ENCODE assay signal across 20 mouse cellular contexts in the genomic region with DNA sequence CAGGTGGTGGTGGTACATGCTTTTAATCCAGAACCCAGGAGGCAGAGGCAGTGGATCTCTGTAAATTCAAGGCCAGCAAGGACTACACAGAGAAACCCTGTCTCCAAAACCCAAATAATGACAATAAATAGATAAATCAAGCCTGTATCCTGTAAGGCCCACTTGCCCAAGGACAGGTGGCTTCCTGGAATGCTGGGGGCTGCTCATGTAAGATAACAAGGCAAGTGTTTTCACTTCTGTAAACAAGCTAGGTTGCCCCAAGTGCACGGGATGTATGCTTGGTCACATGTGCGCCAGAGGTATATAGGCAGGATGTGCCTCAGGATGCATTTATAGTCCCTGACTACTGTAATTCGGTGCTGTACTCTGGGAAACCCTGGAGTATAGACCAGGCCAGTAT. TPM values are rescaled to one million over a fixed set of nuclear protein-coding genes. Genes with fewer than 3 reads are reported as not detected.
DNase-seq lines count a peak whose midpoint lies in the region; ATAC-seq lines count a peak whose summit lies in the region.
"Had no signal": no experiment of that assay in that cellular context is flagged by ENCODE, and none has a peak within 500 bp of the region (broad histone marks: within the 10 kb centered on the region; RNA-seq: fewer than 3 reads in every experiment).

No protein-coding gene starts in this region.

- no peak overlapping the region for H3K4me2 ChIP-seq in kidney, embryonic 14.5 days (replicated peaks; ENCODE audit: low read depth, low read length)
- no peak overlapping the region for H3K4me2 ChIP-seq in midbrain, embryonic 11.5 days
- H3K4me2 ChIP-seq in midbrain, embryonic 13.5 days (replicated peaks), result no peak overlapping the region
- no peak overlapping the region for H3K4me2 ChIP-seq in liver, embryonic 13.5 days
- H3K4me2 ChIP-seq: embryonic facial prominence, embryonic 12.5 days; heart, embryonic 13.5 days; hindbrain, embryonic 12.5 days had no signal

- H3K27me3 ChIP-seq in kidney, embryonic 14.5 days (ENCODE audit: control insufficient read depth, insufficient read depth, low read length), result no peaks in the 10 kb centered on the region
- no peaks in the 10 kb centered on the region for H3K27me3 ChIP-seq in midbrain, embryonic 11.5 days (ENCODE audit: control insufficient read depth, insufficient read depth, low read length)
- H3K27me3 ChIP-seq in midbrain, embryonic 13.5 days, result no peaks in the 10 kb centered on the region
- no peaks in the 10 kb centered on the region for H3K27me3 ChIP-seq in liver, embryonic 13.5 days
- H3K27me3 ChIP-seq in hindbrain, embryonic 10.5 days (ENCODE audit: insufficient read depth, poor library complexity, severe bottlenecking), result no peaks in the 10 kb centered on the region
- H3K27me3 ChIP-seq: CH12.LX; embryonic facial prominence, embryonic 12.5 days; heart, embryonic 13.5 days; hindbrain, embryonic 12.5 days had no signal

- no peak overlapping the region for H3K9ac ChIP-seq in kidney, embryonic 14.5 days (ENCODE audit: low read depth, low read length)
- no peak overlapping the region for H3K9ac ChIP-seq in midbrain, embryonic 11.5 days (ENCODE audit: low read length)
- H3K9ac ChIP-seq in midbrain, embryonic 13.5 days (replicated peaks), result no peak overlapping the region
- no peak overlapping the region for H3K9ac ChIP-seq in liver, embryonic 13.5 days
- H3K9ac ChIP-seq: embryonic facial prominence, embryonic 12.5 days; heart, embryonic 13.5 days; hindbrain, embryonic 12.5 days had no signal

- H3K36me3 ChIP-seq in kidney, embryonic 14.5 days (ENCODE audit: control insufficient read depth, insufficient read depth, low read length), result no peaks in the 10 kb centered on the region
- no peaks in the 10 kb centered on the region for H3K36me3 ChIP-seq in midbrain, embryonic 11.5 days (ENCODE audit: control insufficient read depth, insufficient read depth, low read length)
- H3K36me3 ChIP-seq in midbrain, embryonic 13.5 days, result 0 out of 2 replicates have a peak, but pooled peaks cover 5% of the 10 kb centered on the region
- H3K36me3 ChIP-seq in liver, embryonic 13.5 days, result no peaks in the 10 kb centered on the region
- H3K36me3 ChIP-seq in hindbrain, embryonic 10.5 days, result no peaks in the 10 kb centered on the region
- H3K36me3 ChIP-seq: embryonic facial prominence, embryonic 12.5 days; heart, embryonic 13.5 days had no signal

- peaks cover 9% of the 10 kb centered on the region for H3K9me3 ChIP-seq in kidney, embryonic 14.5 days (ENCODE audit: control insufficient read depth, low read length)
- H3K9me3 ChIP-seq in midbrain, embryonic 11.5 days (ENCODE audit: control insufficient read depth, low read length), result peaks cover 6% of the 10 kb centered on the region; the same call in 1 of the 2 replicates
- H3K9me3 ChIP-seq in midbrain, embryonic 13.5 days, result peaks cover 19% of the 10 kb centered on the region; the same call in 1 of the 2 replicates
- peaks cover 6% of the 10 kb centered on the region; the same call in 1 of the 2 replicates for H3K9me3 ChIP-seq in liver, embryonic 13.5 days (replicated peaks)
- peaks cover 14% of the 10 kb centered on the region for H3K9me3 ChIP-seq in hindbrain, embryonic 10.5 days

- WGBS in kidney, embryonic 14.5 days, result 76% methylated on average over 3 of the region's 3 CpGs
- 82% methylated on average over 3 of the region's 3 CpGs for WGBS in midbrain, embryonic 11.5 days
- 93% methylated on average over 3 of the region's 3 CpGs for WGBS in midbrain, embryonic 13.5 days
- WGBS in liver, embryonic 13.5 days (ENCODE audit: insufficient replicate concordance), result 32% methylated on average over 3 of the region's 3 CpGs
- 87% methylated on average over 3 of the region's 3 CpGs for WGBS in hindbrain, embryonic 10.5 days

- no peaks in the 10 kb centered on the region for H3K4me1 ChIP-seq in kidney, embryonic 14.5 days (ENCODE audit: control insufficient read depth, insufficient read depth, low read length)
- H3K4me1 ChIP-seq in midbrain, embryonic 11.5 days (ENCODE audit: control insufficient read depth, insufficient read depth, low read length), result no peaks in the 10 kb centered on the region
- H3K4me1 ChIP-seq in midbrain, embryonic 13.5 days (replicated peaks), result peaks cover 4% of the 10 kb centered on the region
- peaks cover 6% of the 10 kb centered on the region for H3K4me1 ChIP-seq in liver, embryonic 13.5 days (replicated peaks)
- peaks cover 5% of the 10 kb centered on the region; the same call in 1 of the 2 replicates for H3K4me1 ChIP-seq in hindbrain, embryonic 10.5 days (replicated peaks)
- H3K4me1 ChIP-seq: hindbrain, embryonic 12.5 days had no signal

- 0 out of 2 replicates have a peak, but pooled peaks have one; percentile 11 for ATAC-seq in kidney, embryonic 14.5 days (ENCODE audit: low FRiP score, low TSS enrichment)
- no peak for ATAC-seq in midbrain, embryonic 11.5 days (ENCODE audit: low FRiP score)
- no peak for ATAC-seq in midbrain, embryonic 13.5 days
- ATAC-seq in liver, embryonic 13.5 days (ENCODE audit: low read depth), result peak; percentile 43; the same call in 1 of the 2 replicates
- ATAC-seq: forebrain, embryonic 16.5 days; hindbrain, postnatal 0 days had no signal

- no peak overlapping the region for H3K27ac ChIP-seq in kidney, embryonic 14.5 days (ENCODE audit: low read depth, low read length)
- H3K27ac ChIP-seq in midbrain, embryonic 11.5 days (ENCODE audit: low read depth, low read length), result no peak overlapping the region
- no peak overlapping the region for H3K27ac ChIP-seq in midbrain, embryonic 13.5 days
- no peak overlapping the region for H3K27ac ChIP-seq in liver, embryonic 13.5 days
- no peak overlapping the region for H3K27ac ChIP-seq in hindbrain, embryonic 10.5 days
- H3K27ac ChIP-seq: embryonic facial prominence, embryonic 12.5 days; heart, embryonic 13.5 days; hindbrain, embryonic 12.5 days; hindbrain, postnatal 0 days had no signal

- no peak for DNase-seq in kidney, adult 18-20 months
- peak; percentile 45 for DNase-seq in midbrain, embryonic 11.5 days (ENCODE audit: low spot score, missing footprints)
- no peak for DNase-seq in liver, embryonic 13.5 days
- DNase-seq in left cerebral cortex, postnatal 4 days, result no peak
- DNase-seq in hindbrain, embryonic 10.5 days (ENCODE audit: low spot score), result no peak
- DNase-seq: adrenal gland, adult 8-10 months; adrenal gland, postnatal 36 days; cerebellum, adult 11 months; cerebellum, adult 8-10 months; cerebellum, postnatal 14 days; gastrocnemius, postnatal 10 days; heart, postnatal 36 days had no signal

- H3K4me3 ChIP-seq in kidney, embryonic 14.5 days (ENCODE audit: low read length), result no peak overlapping the region
- no peak overlapping the region for H3K4me3 ChIP-seq in midbrain, embryonic 11.5 days (ENCODE audit: low read depth, low read length)
- H3K4me3 ChIP-seq in midbrain, embryonic 13.5 days (replicated peaks), result no peak overlapping the region
- no peak overlapping the region for H3K4me3 ChIP-seq in liver, embryonic 13.5 days (replicated peaks)
- H3K4me3 ChIP-seq in hindbrain, embryonic 10.5 days, result no peak overlapping the region
- H3K4me3 ChIP-seq: embryonic facial prominence, embryonic 12.5 days; heart, embryonic 13.5 days; hindbrain, embryonic 12.5 days had no signal

- intact Hi-C loops in left cerebral cortex, postnatal 4 days (cut with DNase I), result loop anchor here (10.0 kb wide), 1 partner anchor 107 kb away; no protein-coding TSS in a partner anchor

RNA-seq across cellular contexts. Expression of gene Snapc3, which starts 5.5 kb away (rescaled TPM):
- polyA plus RNA-seq in kidney, embryonic 14.5 days (2014; fragmentation: Nextera tagmentation; extraction: Ambion mirVana), result 45.0 and 51.3 TPM in 2 replicates
- polyA plus RNA-seq in midbrain, embryonic 11.5 days (2014; fragmentation: Nextera tagmentation; extraction: Ambion mirVana), result 75.2 and 83.0 TPM in 2 replicates
- polyA plus RNA-seq in midbrain, embryonic 13.5 days (2015; fragmentation: Nextera tagmentation; extraction: Ambion mirVana), result 93.9 and 95.5 TPM in 2 replicates
- polyA plus RNA-seq in liver, embryonic 13.5 days (2015; fragmentation: Nextera tagmentation; extraction: Ambion mirVana), result 12.3 and 14.6 TPM in 2 replicates
- 10 to 100 TPM; 47.5 to 56.5 TPM for total RNA-seq in left cerebral cortex, postnatal 4 days (2021)
- polyA plus RNA-seq in hindbrain, embryonic 10.5 days (2016; fragmentation: Nextera tagmentation; extraction: Ambion mirVana), result 63.8 and 65.1 TPM in 2 replicates

Comparison
In these comparisons a context has a peak if more than half of its experiments do, and no peak if none do; other contexts are left out.
1. ATAC-seq: peak in kidney, embryonic 14.5 days (single experiment) and liver, embryonic 13.5 days (single experiment); none in midbrain, embryonic 11.5 days (single experiment) and midbrain, embryonic 13.5 days (single experiment).